Mouse (Mus musculus): ENCODE measurements around the gene Spcs2. TPM values are rescaled to one million over a fixed set of nuclear protein-coding genes. Genes with fewer than 3 reads are reported as not detected.

The Spcs2 gene
- polyA plus RNA-seq, 1 experiment: 130 TPM

DNA sequence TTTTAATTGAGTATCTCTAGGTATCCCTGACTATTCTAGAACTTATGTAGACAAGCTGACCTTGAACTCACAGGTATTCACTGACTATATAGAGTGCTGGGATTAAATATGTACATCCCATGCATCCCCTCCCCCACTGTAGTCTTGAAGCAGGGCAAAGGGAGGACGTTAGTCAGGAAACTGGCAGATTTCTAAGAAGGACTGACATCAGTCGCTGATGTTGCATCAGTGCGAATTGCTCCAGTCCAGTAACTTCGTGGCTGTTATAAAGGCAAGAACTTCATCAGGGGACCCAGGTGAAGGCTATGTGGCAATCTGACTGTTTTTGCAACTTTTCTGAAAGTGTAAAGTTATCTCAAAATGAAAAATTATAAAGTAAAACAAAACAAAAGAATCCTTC lies 6.0 kb upstream of the Spcs2 start:
- peaks cover 23% of the 10 kb centered on the region for H3K4me1 ChIP-seq (ENCODE audit: control insufficient read depth, insufficient read depth, low read length)
- no peak for TF ChIP-seq POLR2A (IDR thresholded peaks at IDR 0.05; ENCODE audit: borderline replicate concordance, low read depth, low read length)
- TF ChIP-seq CTCF (IDR thresholded peaks at IDR 0.05; ENCODE audit: low read depth, low read length): no peak
- no peak overlapping the region for H3K4me3 ChIP-seq (ENCODE audit: insufficient read depth, low read length)
- no peak overlapping the region for H3K27ac ChIP-seq (ENCODE audit: insufficient read depth, low read depth, low read length)

GRCm38 (mm10) chr7:99865219-99865618 lies 2.0 kb upstream of the Spcs2 start:
- no peak for TF ChIP-seq POLR2A (IDR thresholded peaks at IDR 0.05; ENCODE audit: borderline replicate concordance, low read depth, low read length)
- TF ChIP-seq CTCF (IDR thresholded peaks at IDR 0.05; ENCODE audit: low read depth, low read length): no peak
- Histone ChIP-seq H3K27ac (ENCODE audit: insufficient read depth, low read depth, low read length) (peak overlapping the region; percentile 59), H3K4me1 (ENCODE audit: control insufficient read depth, insufficient read depth, low read length) (peaks cover 39% of the 10 kb centered on the region), H3K4me3 (ENCODE audit: insufficient read depth, low read length) (no peak overlapping the region)

DNA sequence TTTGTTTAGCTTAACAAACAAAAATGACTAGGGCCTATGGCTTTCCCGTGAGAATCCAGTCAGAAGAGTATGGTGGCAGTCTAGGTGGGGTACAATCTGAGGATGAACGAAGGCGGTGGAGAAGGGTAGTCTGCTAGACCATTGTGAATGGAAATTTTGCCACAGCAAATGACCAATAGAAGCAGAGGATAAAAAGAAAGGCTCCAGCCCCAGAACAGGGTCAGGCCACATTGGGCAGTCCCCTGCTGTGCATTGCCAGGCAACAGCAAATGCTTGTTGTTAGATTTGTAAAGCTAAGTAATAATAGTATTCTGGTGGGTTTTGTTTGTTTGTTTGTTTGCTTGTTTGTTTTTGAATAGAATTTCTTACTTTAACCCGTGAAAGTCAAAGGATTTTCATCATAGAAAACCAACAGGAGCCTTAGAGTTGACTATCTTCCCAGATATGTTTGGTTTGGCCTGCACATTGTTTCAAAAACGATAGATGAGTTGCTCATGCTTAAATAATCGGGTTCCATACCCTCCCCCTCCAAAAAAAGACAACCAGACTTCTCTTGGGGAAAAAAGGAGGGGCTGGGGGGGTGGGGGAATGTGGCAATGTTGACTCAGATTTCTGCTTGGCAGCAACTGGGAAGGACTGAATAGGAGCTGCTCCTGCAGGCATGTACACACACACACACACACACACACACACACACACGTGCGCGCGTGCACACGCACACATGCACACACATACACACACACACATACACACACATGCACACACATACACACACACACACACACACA lies 1.2 kb upstream of the Spcs2 start:
- H3K4me1 ChIP-seq (ENCODE audit: control insufficient read depth, insufficient read depth, low read length): peaks cover 36% of the 10 kb centered on the region
- no peak for TF ChIP-seq POLR2A (IDR thresholded peaks at IDR 0.05; ENCODE audit: borderline replicate concordance, low read depth, low read length)
- no peak for TF ChIP-seq CTCF (IDR thresholded peaks at IDR 0.05; ENCODE audit: low read depth, low read length)
- no peak overlapping the region for H3K4me3 ChIP-seq (ENCODE audit: insufficient read depth, low read length)
- peak overlapping the region; percentile 59 for H3K27ac ChIP-seq (ENCODE audit: insufficient read depth, low read depth, low read length)

GRCm38 (mm10) chr7:99858813-99859585 lies 4.3 kb downstream of the Spcs2 start, which contains the start of gene Xrra1:
Gene Xrra1, plus strand, starts transcription at chr7:99859116.
- Histone ChIP-seq H3K4me1 (ENCODE audit: control insufficient read depth, insufficient read depth, low read length) (peaks cover 25% of the 10 kb centered on the region), H3K4me3 (ENCODE audit: insufficient read depth, low read length) (peak within 1 kb of the TSS; percentile 79), H3K27ac (ENCODE audit: insufficient read depth, low read depth, low read length) (peak within 1 kb of the TSS; percentile 30; the same call in 1 of the 2 replicates)
- TF ChIP-seq POLR2A (IDR thresholded peaks at IDR 0.05; ENCODE audit: borderline replicate concordance, low read depth, low read length) (no peak), CTCF (IDR thresholded peaks at IDR 0.05; ENCODE audit: low read depth, low read length) (no peak)

GRCm38 (mm10) chr7:99858175-99858812 lies 5.0 kb downstream of the Spcs2 start:
- Histone ChIP-seq H3K4me1 (ENCODE audit: control insufficient read depth, insufficient read depth, low read length) (peaks cover 19% of the 10 kb centered on the region), H3K4me3 (ENCODE audit: insufficient read depth, low read length) (peak overlapping the region; percentile 79), H3K27ac (ENCODE audit: insufficient read depth, low read depth, low read length) (peak overlapping the region; percentile 30; the same call in 1 of the 2 replicates)
- TF ChIP-seq POLR2A (IDR thresholded peaks at IDR 0.05; ENCODE audit: borderline replicate concordance, low read depth, low read length): no peak
- TF ChIP-seq CTCF (IDR thresholded peaks at IDR 0.05; ENCODE audit: low read depth, low read length): no peak

GRCm38 (mm10) chr7:99856266-99856861 lies 6.9 kb downstream of the Spcs2 start:
- Histone ChIP-seq H3K4me1 (ENCODE audit: control insufficient read depth, insufficient read depth, low read length) (peaks cover 12% of the 10 kb centered on the region), H3K4me3 (ENCODE audit: insufficient read depth, low read length) (no peak overlapping the region), H3K27ac (ENCODE audit: insufficient read depth, low read depth, low read length) (no peak overlapping the region)
- no peak for TF ChIP-seq POLR2A (IDR thresholded peaks at IDR 0.05; ENCODE audit: borderline replicate concordance, low read depth, low read length)
- TF ChIP-seq CTCF (IDR thresholded peaks at IDR 0.05; ENCODE audit: low read depth, low read length): no peak

DNA sequence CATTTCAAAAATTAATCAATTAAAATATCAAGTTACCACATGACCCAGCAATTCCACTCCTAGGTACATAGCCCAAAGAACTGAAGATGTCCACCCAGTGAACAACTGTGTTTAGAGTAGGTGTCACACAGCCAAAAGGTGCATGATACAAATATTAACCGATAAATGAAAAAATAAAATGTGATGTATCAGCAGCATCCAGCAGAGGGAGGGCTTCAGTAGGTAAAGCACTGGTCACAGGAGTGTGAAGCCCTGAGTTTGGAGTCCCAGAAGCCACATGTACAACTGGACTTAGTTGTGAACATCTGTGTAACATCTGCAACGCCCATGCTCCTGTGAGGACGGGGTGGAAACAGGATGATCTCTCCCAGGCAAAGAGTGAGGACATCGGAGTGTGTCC lies 9.0 kb downstream of the Spcs2 start:
- H3K4me3 ChIP-seq (ENCODE audit: insufficient read depth, low read length): no peak overlapping the region
- H3K27ac ChIP-seq (ENCODE audit: insufficient read depth, low read depth, low read length): no peak overlapping the region
- H3K4me1 ChIP-seq (ENCODE audit: control insufficient read depth, insufficient read depth, low read length): peaks cover 12% of the 10 kb centered on the region
- no peak for TF ChIP-seq CTCF (IDR thresholded peaks at IDR 0.05; ENCODE audit: low read depth, low read length)
- TF ChIP-seq POLR2A (IDR thresholded peaks at IDR 0.05; ENCODE audit: borderline replicate concordance, low read depth, low read length): no peak

GRCm38 (mm10) chr7:99853350-99853749 lies 9.9 kb downstream of the Spcs2 start:
- H3K4me1 ChIP-seq (ENCODE audit: control insufficient read depth, insufficient read depth, low read length): peaks cover 12% of the 10 kb centered on the region
- H3K4me3 ChIP-seq (ENCODE audit: insufficient read depth, low read length): no peak overlapping the region
- H3K27ac ChIP-seq (ENCODE audit: insufficient read depth, low read depth, low read length): no peak overlapping the region
- no peak for TF ChIP-seq POLR2A (IDR thresholded peaks at IDR 0.05; ENCODE audit: borderline replicate concordance, low read depth, low read length)
- TF ChIP-seq CTCF (IDR thresholded peaks at IDR 0.05; ENCODE audit: low read depth, low read length): peak; percentile 25; the same call in 1 of the 2 replicates

- Histone ChIP-seq H3K27ac (ENCODE audit: insufficient read depth, low read depth, low read length) (no peak overlapping the region), H3K4me1 (ENCODE audit: control insufficient read depth, insufficient read depth, low read length) (peaks cover 6% of the 10 kb centered on the region), H3K4me3 (ENCODE audit: insufficient read depth, low read length) (no peak overlapping the region)
- TF ChIP-seq POLR2A (IDR thresholded peaks at IDR 0.05; ENCODE audit: borderline replicate concordance, low read depth, low read length): no peak
- no peak for TF ChIP-seq CTCF (IDR thresholded peaks at IDR 0.05; ENCODE audit: low read depth, low read length)
These were observed 11.6 kb downstream of the Spcs2 start for GRCm38 (mm10) chr7:99851618-99852017.

Measured in bone marrow macrophage, adult 2 months (primary cell).